Mouse (Mus musculus) granulocyte monocyte progenitor cell, adult 5-6 weeks (primary cell): Measurements from ENCODE around the gene Arhgap18. TPM values are rescaled to one million over a fixed set of nuclear protein-coding genes. Genes with fewer than 3 reads are reported as not detected.
"Not testable (repeated sequence)": the region's sequence is repeated elsewhere in the genome, so short reads cannot be mapped to it uniquely, and the experiment has no call there.

Experiments used
- ATAC-seq: replicated peaks from 2 replicates; pipeline ENCODE4 v1.8.0; 2016; ENCODE audit warnings: mild to moderate bottlenecking, moderate TSS enrichment, inconsistent platforms; ENCODE audit not compliant: poor library complexity, severe bottlenecking
- total RNA-seq, 2 experiments: library from RNA; stranded (forward) in 1 of 2; stranded (reverse) in 1 of 2; fragments of 200-712, 200-1000 nt in 1 of 2; fragments of >200 nt in 1 of 2; fragmentation: Nextera tagmentation in 1 of 2; gene quantifications; 2 replicates each; pipeline ENCODE4 v1.2.3; 2014 to 2017

Gene Arhgap18
- total RNA-seq, 2 experiments from 2014 or later = 22.0 to 56.5 TPM

GRCm38 (mm10) chr10:26889754-26890153, 136.5 kb downstream of the Arhgap18 start:
- ATAC-seq = no peak

- ATAC-seq = peak; percentile 98
Observed at GRCm38 (mm10) chr10:26890269-26890955, 137.2 kb downstream of the Arhgap18 start.

- no peak for ATAC-seq
Observed at GRCm38 (mm10) chr10:26893091-26893490, 139.9 kb downstream of the Arhgap18 start.

- no peak; the same call in 1 of the 2 replicates for ATAC-seq
Observed at GRCm38 (mm10) chr10:26895726-26896125, 142.5 kb downstream of the Arhgap18 start.

GRCm38 (mm10) chr10:26900426-26900825, 147.2 kb downstream of the Arhgap18 start:
- no peak for ATAC-seq

GRCm38 (mm10) chr10:26903781-26904180, 150.6 kb downstream of the Arhgap18 start:
- no peak for ATAC-seq

GRCm38 (mm10) chr10:26911176-26911575, 158.0 kb downstream of the Arhgap18 start:
- no peak for ATAC-seq

- ATAC-seq = no peak
Observed at GRCm38 (mm10) chr10:26912112-26912797, 159.0 kb downstream of the Arhgap18 start.

- ATAC-seq = no peak
Observed at GRCm38 (mm10) chr10:26912807-26913206, 159.6 kb downstream of the Arhgap18 start.

GRCm38 (mm10) chr10:26919307-26919977, 166.2 kb downstream of the Arhgap18 start:
- peak; percentile 88 for ATAC-seq

- ATAC-seq = no peak
Observed at GRCm38 (mm10) chr10:26920383-26920979, 167.3 kb downstream of the Arhgap18 start.

GRCm38 (mm10) chr10:26936056-26936455, 182.8 kb downstream of the Arhgap18 start:
- ATAC-seq = not testable (repeated sequence)

- not testable (repeated sequence) for ATAC-seq
Observed at GRCm38 (mm10) chr10:26938464-26938863, 185.2 kb downstream of the Arhgap18 start.

- no peak for ATAC-seq
Observed at GRCm38 (mm10) chr10:26939549-26939948, 186.3 kb downstream of the Arhgap18 start.

- no peak for ATAC-seq
Observed at GRCm38 (mm10) chr10:26948331-26948730, 195.1 kb downstream of the Arhgap18 start.

- no peak for ATAC-seq
Observed at GRCm38 (mm10) chr10:26949667-26950066, 196.4 kb downstream of the Arhgap18 start.

GRCm38 (mm10) chr10:26950448-26950847, 197.2 kb downstream of the Arhgap18 start:
- ATAC-seq = no peak

GRCm38 (mm10) chr10:26958513-26958912, 205.3 kb downstream of the Arhgap18 start:
- ATAC-seq = no peak
